Mouse (Mus musculus) NIH3T3 (cell line): ENCODE data around the gene D3Ertd254e.
A peak's percentile ranks its signal among the peaks of the same experiment; 100 is the strongest.
"Not testable (repeated sequence)": the region's sequence is repeated elsewhere in the genome, so short reads cannot be mapped to it uniquely, and the experiment has no call there.

ENCODE experiments used
- DNase-seq: peaks from one replicate; pipeline ENCODE4 v3.0.0-alpha.2; 2012; ENCODE audit warnings: low read depth

Gene D3Ertd254e

GRCm38 (mm10) chr3:36150934-36151686, at the start of gene D3Ertd254e:
Gene D3Ertd254e, plus strand, starts transcription at chr3:36151017.
- DNase-seq, result peak; percentile 96

GRCm38 (mm10) chr3:36116076-36116475, 34.7 kb upstream of the D3Ertd254e start:
- no peak for DNase-seq

- DNase-seq, result no peak
Observed at GRCm38 (mm10) chr3:36119684-36120548, 30.9 kb upstream of the D3Ertd254e start.

GRCm38 (mm10) chr3:36126176-36126575, 24.6 kb upstream of the D3Ertd254e start:
- DNase-seq, result not testable (repeated sequence)

- DNase-seq, result no peak
Observed at GRCm38 (mm10) chr3:36136152-36136551, 14.7 kb upstream of the D3Ertd254e start.

GRCm38 (mm10) chr3:36137560-36137959, 13.3 kb upstream of the D3Ertd254e start:
- DNase-seq, result peak; percentile 75

- no peak for DNase-seq
Observed at GRCm38 (mm10) chr3:36138171-36138660, 12.6 kb upstream of the D3Ertd254e start.

- DNase-seq, result no peak
Observed at GRCm38 (mm10) chr3:36138996-36139395, 11.8 kb upstream of the D3Ertd254e start.

GRCm38 (mm10) chr3:36150537-36150933, 282 bp upstream of the D3Ertd254e start:
- DNase-seq, result no peak

- DNase-seq, result no peak
Observed at GRCm38 (mm10) chr3:36155268-36155667, 4.5 kb downstream of the D3Ertd254e start.

GRCm38 (mm10) chr3:36170670-36171210, 19.9 kb downstream of the D3Ertd254e start:
- no peak for DNase-seq

- no peak for DNase-seq
Observed at GRCm38 (mm10) chr3:36171348-36171747, 20.5 kb downstream of the D3Ertd254e start.

- DNase-seq, result peak; percentile 31
Observed at GRCm38 (mm10) chr3:36173761-36174160, 22.9 kb downstream of the D3Ertd254e start.

GRCm38 (mm10) chr3:36181519-36181918, 30.7 kb downstream of the D3Ertd254e start:
- peak; percentile 84 for DNase-seq

- no peak for DNase-seq
Observed at GRCm38 (mm10) chr3:36186510-36186909, 35.7 kb downstream of the D3Ertd254e start.

- no peak for DNase-seq
Observed at GRCm38 (mm10) chr3:36189243-36189642, 38.4 kb downstream of the D3Ertd254e start.

GRCm38 (mm10) chr3:36201098-36201497, 50.3 kb downstream of the D3Ertd254e start:
- no peak for DNase-seq

- peak; percentile 50 for DNase-seq
Observed at GRCm38 (mm10) chr3:36202932-36203331, 52.1 kb downstream of the D3Ertd254e start.

- no peak for DNase-seq
Observed at GRCm38 (mm10) chr3:36207520-36208264, 56.9 kb downstream of the D3Ertd254e start.

- peak; percentile 90 for DNase-seq
Observed at GRCm38 (mm10) chr3:36209776-36210555, 59.1 kb downstream of the D3Ertd254e start.

GRCm38 (mm10) chr3:36210939-36211338, 60.1 kb downstream of the D3Ertd254e start:
- no peak for DNase-seq
